Mouse (Mus musculus): ENCODE measurements at regions not wholly inside any gene's neighbourhood (a gene's known extent, or its start where the extent isn't known, plus 50 kb on each side); places are given as distances from the start of the nearest gene placed in this dataset.

DNA sequence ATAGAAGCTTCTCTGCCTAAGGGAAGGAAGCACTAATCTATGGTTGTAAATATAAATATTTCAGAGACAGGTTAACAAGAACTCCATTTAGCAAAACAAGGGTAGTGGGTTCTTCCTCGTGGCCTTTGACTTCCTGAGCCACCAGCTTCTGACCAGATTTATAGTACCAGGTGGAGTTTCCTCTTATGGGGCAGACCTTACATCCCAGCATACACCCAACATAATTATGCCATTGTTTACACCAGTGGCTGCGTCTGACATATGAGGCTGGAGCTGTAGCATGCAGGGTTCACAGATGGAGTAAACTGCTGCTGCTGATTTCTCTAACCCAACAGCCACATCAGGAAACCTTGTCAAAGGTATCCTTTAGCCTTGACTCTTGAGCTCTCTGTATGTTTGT is 75.5 kb downstream of the Trib2 start:
- no peak for TF ChIP-seq CTCF (IDR thresholded peaks at IDR 0.05)
- no peak for DNase-seq
- intact Hi-C loops (cut with DNase I) = no loop called here
- Histone ChIP-seq H3K4me3 (no peak overlapping the region), H3K27ac (no peak overlapping the region)

DNA sequence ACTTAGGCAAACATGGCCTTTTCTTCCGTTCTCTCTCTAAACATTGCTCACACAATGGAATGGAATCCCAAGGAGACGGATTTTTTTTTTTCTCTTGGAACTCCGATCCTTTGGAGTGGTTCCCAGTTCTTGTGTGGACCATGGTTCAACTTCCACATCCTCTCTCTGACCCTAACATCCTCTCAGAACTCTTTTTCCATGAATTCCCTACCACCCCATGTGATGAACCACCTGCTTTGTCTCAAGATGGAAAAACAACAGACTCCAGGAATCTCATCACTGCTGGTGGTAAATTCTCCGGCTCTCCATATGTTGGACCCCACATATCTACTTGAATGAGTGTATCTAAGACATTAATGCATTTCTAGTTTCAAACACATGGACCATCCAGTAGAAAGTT is 77.7 kb downstream of the Trib2 start:
- H3K4me3 ChIP-seq = no peak overlapping the region
- TF ChIP-seq CTCF (IDR thresholded peaks at IDR 0.05) = no peak
- intact Hi-C loops (cut with DNase I) = no loop called here
- peak overlapping the region; percentile 58 for H3K27ac ChIP-seq
- no peak for DNase-seq

DNA sequence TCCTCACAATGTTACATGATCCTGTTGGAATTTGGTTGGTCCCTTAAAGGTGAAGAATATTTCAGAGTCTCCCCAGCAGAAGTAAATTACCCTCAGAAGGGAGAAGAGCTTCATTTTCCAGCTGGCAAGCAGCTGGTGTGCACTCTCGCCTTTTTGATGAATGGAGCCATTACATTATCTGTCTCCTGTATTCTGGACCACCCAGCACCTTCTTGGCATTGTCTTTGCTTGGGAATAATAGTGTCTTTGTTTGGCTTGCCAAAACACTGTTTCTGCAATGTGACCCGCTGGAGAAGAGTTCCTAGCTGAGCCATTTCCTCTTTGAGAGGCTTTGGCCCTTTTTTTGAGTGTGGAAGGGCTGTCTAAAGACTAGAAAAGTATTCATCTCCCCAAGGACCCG is 85.5 kb downstream of the Trib2 start:
- peak overlapping the region; percentile 52 for H3K27ac ChIP-seq
- TF ChIP-seq CTCF (IDR thresholded peaks at IDR 0.05) = no peak
- H3K4me3 ChIP-seq = no peak overlapping the region
- DNase-seq = peak; percentile 26
- intact Hi-C loops (cut with DNase I) = no loop called here

DNA sequence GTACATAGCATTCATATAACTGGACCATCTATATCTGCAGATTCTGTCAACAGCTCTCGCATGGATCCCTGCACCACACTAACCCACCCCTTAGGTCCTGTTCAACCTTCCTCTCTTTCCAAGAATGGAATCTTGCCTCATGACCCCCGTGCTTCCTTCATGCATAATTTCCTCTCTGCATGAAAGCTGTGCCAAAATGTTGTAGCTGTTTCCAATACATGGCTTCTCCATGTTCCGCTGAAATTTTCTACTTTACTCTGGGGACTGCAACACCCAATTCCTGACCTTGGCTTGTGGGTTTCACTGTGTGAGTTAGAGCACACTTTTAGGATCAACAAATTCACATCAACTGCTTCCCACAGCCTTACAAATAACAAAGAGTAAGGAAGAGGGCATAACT is 87.0 kb downstream of the Trib2 start:
- no peak for DNase-seq
- no peak for TF ChIP-seq CTCF (IDR thresholded peaks at IDR 0.05)
- intact Hi-C loops (cut with DNase I) = no loop called here
- H3K27ac ChIP-seq = peak overlapping the region; percentile 35
- no peak overlapping the region for H3K4me3 ChIP-seq

DNA sequence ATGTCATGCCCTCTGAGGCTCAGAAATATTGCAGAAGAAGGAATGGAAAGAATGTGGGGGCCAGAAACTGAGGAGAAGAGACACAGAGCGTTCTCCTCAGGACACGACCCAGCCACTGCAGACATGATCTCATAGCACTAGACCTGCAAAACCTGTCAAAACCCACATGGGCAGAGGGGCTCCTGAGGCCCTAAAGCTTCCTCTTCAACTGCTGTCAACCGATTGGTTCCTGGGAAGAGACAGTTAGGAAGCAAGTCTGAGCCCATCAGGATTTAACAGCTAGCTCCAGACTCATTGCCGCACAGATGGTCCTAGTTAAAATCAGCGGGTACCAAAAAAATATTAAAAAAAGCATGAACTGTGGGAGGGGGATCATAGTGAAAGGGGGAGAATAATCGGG is 93.2 kb downstream of the Trib2 start:
- intact Hi-C loops (cut with DNase I) = no loop called here
- TF ChIP-seq CTCF (IDR thresholded peaks at IDR 0.05) = no peak
- Histone ChIP-seq H3K4me3 (no peak overlapping the region), H3K27ac (no peak overlapping the region)
- no peak for DNase-seq

DNA sequence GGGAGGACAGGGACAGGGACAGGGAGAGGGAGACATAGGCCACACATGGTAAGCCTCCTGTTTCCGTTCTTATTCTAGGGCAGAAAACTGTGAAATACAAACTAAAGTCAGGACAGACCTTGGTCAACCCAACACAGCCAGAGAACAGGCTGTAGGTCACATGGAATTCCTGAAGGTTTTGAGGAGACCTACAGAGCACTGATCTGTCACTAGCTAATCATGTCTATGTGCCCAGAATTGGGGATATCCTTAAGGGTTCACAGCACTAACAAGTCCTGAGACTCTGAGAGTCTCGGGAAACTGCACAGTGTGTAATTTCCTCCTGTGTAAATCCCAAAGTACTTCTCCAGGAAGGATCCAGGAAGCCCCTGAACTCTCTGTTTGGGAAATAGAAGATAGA is 94.6 kb downstream of the Trib2 start:
- Histone ChIP-seq H3K4me3 (no peak overlapping the region), H3K27ac (peak overlapping the region; percentile 44)
- TF ChIP-seq CTCF (IDR thresholded peaks at IDR 0.05) = no peak
- intact Hi-C loops (cut with DNase I) = no loop called here
- DNase-seq = no peak

DNA sequence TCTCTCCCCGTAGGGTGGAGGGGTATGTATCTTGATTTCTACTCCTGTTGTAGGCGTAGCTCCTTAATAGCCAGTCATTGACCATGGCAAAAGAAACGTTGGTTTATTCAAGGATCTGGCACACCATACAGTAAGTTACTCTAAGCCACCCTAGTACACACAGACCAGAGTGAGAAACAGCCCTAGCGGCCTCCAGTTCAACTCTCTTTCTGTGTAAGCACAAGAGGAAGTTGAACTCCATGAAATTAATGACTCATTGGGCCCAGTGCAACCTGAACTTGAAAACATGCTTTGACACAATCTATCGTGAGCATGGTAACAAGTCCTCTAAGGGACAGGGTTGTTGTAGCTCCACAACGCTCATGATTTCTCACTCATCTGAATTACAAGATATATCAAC is 96.6 kb downstream of the Trib2 start:
- Histone ChIP-seq H3K4me3 (no peak overlapping the region), H3K27ac (no peak overlapping the region)
- TF ChIP-seq CTCF (IDR thresholded peaks at IDR 0.05) = no peak
- no peak for DNase-seq
- intact Hi-C loops (cut with DNase I) = no loop called here

DNA sequence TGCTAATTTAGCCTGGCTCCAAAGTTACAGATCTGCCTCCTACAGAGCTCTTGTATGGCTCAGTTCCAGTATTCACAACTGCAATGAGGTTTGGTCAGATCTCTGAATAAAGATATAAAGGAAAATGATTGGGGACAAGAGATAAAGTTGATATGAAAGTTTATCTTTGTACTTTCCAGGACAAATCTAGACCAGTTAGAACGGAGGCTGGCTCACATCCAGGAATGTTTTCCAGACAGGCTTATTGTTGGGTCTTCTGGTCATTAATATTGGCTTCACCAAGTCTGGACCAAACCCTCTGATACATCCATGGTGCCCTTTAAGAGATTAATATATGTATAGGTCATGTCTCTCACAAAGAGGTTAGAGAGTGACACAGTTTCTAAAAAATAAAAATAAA is 97.9 kb downstream of the Trib2 start:
- intact Hi-C loops (cut with DNase I) = loop anchor here (5.0 kb wide), 1 partner anchor 93 kb away; no protein-coding TSS in a partner anchor
- no peak for TF ChIP-seq CTCF (IDR thresholded peaks at IDR 0.05)
- peak overlapping the region; percentile 85 for H3K27ac ChIP-seq
- peak; percentile 20 for DNase-seq
- no peak overlapping the region for H3K4me3 ChIP-seq

DNA sequence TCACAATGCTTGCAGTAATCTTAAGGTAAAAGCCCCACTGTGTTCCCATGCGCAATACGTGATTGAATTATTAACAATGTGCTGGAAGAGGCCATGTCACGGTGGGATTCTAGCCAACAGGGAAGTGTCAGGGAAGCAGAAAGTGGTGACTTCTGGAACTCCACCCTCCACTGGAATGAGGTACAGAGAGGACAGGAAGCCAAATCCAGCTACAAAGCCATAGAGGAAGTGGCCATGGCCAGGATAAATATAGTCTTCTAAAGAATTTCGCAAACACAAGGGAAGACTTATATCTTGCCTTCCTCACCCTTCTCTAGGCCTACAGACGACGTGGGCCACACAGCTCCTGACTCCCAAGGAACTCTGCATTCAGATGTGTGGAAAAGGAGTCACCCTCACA is 98.7 kb downstream of the Trib2 start:
- no peak overlapping the region for H3K4me3 ChIP-seq
- intact Hi-C loops (cut with DNase I) = loop anchor here (5.0 kb wide), 1 partner anchor 94 kb away; no protein-coding TSS in a partner anchor
- TF ChIP-seq CTCF (IDR thresholded peaks at IDR 0.05) = no peak
- peak; percentile 46 for DNase-seq
- H3K27ac ChIP-seq = peak overlapping the region; percentile 85

DNA sequence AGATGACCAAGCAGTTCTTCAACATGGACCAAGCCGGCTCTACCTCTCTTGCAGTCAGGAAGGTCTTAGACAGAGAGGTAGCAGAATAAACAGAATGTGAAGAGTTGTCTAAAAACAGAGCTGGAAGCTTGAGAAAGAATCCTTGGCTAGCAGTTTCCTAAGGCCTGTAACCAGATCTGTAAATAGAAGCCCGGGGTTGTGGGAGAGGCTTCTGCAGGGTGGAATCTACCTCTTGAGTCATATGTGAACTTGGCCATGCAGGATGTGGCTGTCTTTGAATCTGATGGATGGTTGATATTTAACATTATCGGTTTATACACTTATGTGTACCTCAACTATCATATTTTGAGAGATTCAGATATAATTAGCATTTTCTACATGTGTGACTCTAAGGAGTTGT is 99.4 kb downstream of the Trib2 start:
- no peak for DNase-seq
- Histone ChIP-seq H3K27ac (peak overlapping the region; percentile 85), H3K4me3 (no peak overlapping the region)
- TF ChIP-seq CTCF (IDR thresholded peaks at IDR 0.05) = no peak
- intact Hi-C loops (cut with DNase I) = loop anchor here (5.0 kb wide), 1 partner anchor 95 kb away; no protein-coding TSS in a partner anchor

DNA sequence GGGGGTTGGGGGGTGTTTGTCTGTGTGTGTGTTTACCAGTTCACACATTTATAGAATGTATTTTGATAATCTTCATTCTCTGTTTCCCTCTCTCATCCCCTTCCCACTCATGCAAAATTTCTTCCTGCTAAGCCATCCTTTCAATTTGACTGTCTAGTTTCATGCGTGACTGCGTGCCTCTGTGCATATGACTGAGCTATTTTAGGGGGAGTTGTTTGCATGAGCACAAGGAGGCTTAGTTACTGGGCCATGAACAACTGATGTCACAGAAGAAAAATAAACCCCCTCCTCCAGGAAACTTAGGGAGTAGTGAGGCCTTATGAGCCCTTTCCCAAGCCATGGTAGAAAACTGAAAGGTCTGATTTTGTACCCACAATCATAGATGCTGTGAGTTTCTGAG is 103.1 kb downstream of the Trib2 start:
- no peak overlapping the region for H3K4me3 ChIP-seq
- no peak for DNase-seq
- intact Hi-C loops (cut with DNase I) = no loop called here
- H3K27ac ChIP-seq = no peak overlapping the region
- TF ChIP-seq CTCF (IDR thresholded peaks at IDR 0.05) = no peak

DNA sequence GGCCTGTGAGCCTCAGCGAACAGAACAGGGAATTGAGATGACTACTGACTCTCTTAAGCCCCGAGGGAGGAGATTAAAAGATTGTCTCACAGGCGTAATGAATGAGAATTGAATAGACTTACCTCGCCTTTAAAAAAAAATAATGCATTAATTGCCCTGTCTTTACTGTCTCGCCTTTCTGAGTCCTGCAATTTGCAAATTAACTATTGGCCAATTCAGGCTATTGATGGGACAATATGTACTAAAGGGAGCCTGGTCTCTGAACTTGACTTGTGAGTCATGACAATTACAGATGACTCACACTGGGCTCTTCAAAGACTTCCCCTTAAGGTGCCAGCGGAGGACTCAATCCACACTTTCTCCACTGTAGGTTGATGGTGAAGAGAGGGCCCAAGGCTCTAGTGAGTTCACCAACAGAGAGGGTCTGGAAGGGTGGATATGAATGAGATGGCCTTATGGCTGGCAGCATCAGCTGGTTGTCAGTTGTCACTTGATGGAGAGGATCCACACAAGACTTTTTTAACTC is 109.1 kb downstream of the Trib2 start:
- DNase-seq = no peak
- H3K27ac ChIP-seq = no peak overlapping the region
- no peak overlapping the region for H3K4me3 ChIP-seq
- intact Hi-C loops (cut with DNase I) = loop anchor here (5.0 to 10.0 kb wide), 2 partner anchors 100 to 307 kb away; no protein-coding TSS in a partner anchor
- TF ChIP-seq CTCF (IDR thresholded peaks at IDR 0.05) = no peak

DNA sequence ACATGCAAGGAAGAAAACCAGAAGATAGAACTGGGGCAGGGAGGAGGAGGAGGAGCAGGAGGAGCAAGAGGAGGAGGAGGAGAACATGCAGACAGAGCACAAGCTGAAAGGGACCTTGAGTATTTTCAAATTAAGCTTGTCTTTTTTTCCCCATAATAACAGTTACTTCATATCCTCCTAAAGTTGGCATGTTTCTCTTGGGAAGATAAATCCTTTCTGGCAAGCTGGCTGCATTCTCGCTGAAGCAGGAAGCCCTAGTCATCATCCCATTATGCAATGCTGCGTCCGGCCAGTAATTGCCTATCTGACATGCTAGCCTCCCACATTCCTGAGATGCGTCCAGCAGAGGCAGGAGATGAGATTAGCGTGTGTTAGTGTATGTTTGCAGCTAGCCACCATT is 112.3 kb downstream of the Trib2 start:
- intact Hi-C loops (cut with DNase I) = loop anchor here (5.0 to 10.0 kb wide), 3 partner anchors 93 to 310 kb away; no protein-coding TSS in a partner anchor
- H3K4me3 ChIP-seq = peak overlapping the region; percentile 23; the same call in 1 of the 2 replicates
- peak; percentile 80 for DNase-seq
- TF ChIP-seq CTCF (IDR thresholded peaks at IDR 0.05) = no peak
- H3K27ac ChIP-seq = peak overlapping the region; percentile 73

DNA sequence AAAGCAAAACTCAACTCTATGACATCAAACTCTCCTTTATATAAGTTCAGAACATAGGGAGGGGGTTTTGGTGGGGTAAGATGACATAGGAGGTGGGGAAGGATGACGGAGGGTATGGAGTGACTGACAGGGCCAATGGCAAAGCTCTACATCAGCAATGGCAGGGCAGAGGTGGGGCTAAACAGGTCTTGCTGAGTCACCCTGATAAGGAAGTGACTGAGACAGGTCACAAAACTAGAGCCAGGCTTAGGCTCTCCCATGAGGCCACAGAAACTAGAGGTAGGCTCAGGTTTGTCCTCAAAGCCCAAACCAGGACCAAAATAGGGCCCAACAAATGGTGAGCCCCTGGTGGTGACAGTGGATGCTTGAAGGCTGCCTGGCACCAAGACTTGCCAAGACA is 114.6 kb downstream of the Trib2 start:
- TF ChIP-seq CTCF (IDR thresholded peaks at IDR 0.05) = no peak
- intact Hi-C loops (cut with DNase I) = loop anchor here (5.0 to 10.0 kb wide), 3 partner anchors 95 to 313 kb away; no protein-coding TSS in a partner anchor
- Histone ChIP-seq H3K27ac (no peak overlapping the region), H3K4me3 (no peak overlapping the region)
- no peak for DNase-seq
